Mouse (Mus musculus) layer of hippocampus, postnatal 10 days (tissue): ENCODE results near the gene Gli3. TPM values are rescaled to one million over a fixed set of nuclear protein-coding genes. Genes with fewer than 3 reads are reported as not detected.

ENCODE experiments used
- DNase-seq, 2 experiments: peaks; one replicate each; pipeline ENCODE4 v3.0.0; 2021; ENCODE audit warnings: low spot score in 2 of 2
- total RNA-seq, 2 experiments: library from RNA; stranded (reverse); gene quantifications; 2 replicates each; pipeline ENCODE4 v1.2.3; 2021

Gene Gli3
- total RNA-seq, 2 experiments from 2014 or later = 10.1 to 13.0 TPM

DNA sequence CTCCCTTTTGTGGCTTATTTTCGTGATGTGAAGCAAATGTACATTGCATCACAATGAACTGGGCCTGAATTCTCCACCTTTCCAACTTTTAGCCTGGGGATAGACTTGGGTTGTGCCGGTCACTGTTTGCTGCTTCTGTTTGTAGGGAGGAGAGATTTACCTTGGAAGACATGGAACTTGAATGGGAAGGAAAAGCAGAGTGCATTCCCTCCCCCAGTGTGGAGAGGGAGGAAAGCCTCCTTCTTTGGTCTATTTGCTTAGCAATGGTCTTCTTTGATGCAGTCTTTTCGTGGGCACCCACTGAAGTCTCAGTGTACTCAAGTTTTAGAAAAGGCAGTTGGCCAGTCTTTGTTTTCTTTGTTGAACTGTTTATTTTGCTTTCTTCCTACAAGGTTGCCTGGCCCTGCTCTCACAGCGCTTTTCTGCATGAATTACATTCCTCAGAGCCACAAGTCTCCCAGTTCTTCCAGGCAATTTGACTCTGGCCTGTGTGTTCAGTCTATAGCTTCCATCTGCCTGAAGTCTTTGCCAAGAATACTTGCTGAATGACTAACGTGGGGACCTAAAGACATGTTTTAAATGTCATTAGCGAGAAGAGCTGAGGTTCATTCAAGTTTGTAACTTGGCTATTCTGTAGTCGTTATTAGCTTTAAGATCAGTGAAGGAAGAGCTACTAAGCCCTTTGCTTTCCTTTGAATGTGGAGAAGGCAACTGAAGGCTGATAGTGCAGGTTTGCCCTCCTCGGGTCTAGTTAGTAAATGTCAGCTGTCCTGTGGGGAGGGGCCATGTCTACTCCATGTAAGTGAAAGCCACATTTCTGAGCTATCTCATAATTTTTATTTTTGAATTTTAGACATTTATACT lies 161.7 kb downstream of the Gli3 start:
- no peak for DNase-seq

DNA sequence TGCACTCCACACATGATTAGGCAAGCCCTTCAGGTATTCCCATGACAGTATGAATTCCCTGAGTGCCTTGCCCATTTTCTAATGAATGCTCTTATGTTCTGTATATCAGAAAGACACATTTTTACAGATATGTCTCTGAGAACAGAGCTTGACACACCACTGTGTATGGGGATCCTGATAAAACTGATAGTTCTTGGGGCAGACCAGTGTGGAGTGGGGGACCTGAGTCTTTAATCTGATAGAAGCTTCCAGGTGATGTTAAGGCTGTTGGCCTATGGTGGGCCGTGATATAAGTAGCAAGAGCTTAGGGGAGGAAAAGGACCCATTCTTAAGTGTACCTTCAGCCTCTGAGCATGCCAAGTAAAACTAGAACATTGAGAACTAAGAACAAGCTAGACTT lies 178.5 kb downstream of the Gli3 start:
- no peak for DNase-seq

DNA sequence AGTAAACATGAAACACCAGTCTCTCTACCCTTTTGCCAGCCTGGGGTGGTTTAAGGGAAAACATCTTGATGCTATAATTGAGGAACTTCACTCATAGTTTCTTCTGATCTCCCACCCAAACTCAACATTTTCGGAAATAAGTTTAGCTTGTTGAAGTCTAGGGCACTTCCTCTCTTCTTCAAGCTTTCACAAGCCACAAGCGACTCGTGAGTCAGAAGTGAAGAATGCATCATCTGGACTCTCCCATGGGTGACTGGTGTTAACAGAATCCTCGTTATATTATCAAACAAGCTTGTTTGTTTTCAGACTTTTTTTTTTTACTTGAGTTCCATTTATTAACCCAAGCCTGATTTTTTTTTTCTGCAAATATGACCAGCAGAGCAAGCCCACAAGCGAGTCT lies 197.5 kb downstream of the Gli3 start:
- no peak for DNase-seq

DNA sequence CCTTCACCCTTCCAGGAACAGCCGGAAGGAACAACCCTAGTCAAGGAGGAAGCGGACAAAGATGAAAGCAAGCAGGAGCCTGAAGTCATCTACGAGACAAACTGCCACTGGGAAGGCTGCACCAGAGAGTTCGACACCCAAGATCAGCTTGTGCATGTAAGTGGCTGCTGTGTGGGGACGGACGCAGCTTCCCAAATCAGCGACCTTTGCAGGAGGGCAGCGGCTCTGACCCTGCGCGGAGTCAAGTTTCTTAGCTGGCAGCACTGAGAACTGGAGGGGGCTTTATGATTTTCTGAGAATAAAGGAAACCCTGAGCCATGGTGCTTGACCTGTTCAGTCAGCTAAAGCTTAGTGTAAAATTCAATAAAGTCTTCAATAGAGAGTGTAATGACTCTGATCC lies 199.3 kb downstream of the Gli3 start:
- DNase-seq = no peak

DNA sequence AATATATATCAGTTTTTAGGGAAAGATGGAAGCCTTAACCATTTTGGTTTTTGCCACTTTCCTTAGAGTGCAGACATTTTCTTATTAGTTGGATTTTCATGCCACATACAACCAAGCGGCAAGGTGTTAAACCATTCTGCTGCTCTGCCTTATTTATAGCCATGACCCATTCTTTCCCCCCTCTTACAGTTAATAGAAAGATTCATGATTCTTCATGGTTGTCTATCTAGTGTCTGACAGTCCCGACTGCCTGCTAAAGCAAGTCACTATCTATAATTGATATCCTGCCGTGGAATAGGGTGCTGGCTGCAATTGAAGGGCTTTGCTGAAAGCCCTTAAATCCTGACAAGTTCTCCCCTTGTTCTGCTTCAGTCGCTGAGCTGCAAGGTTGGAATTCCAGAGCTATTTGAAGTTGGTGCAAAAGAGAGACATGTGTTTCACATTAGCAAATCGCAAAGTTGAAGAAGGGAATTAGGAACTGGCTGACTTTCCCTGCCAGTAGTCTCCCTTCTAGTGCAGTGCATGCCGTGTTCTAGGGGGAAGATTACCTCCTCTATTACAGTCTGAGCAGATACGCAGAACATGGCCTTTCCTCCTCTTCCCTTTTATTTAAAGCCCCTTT lies 201.7 kb downstream of the Gli3 start:
- DNase-seq = no peak

DNA sequence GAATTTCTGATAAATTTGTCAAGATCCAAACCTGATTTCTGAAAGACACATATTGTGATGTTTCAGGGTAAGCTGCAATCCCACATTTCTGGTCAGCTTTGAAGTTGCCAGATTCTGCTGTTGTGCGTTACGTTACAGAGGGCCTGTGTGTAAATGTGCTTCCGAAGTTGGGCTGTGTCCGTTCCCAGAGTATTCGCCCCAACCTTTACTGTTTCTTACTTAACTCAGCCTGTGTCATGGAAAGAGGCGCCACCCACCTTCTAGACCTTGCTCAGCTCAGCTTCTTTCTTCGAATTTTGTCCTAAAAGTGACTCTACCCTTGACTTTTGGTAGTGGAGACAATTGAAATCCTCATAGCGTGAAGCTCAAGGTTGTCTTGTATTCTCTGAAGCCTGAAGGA lies 202.5 kb downstream of the Gli3 start:
- DNase-seq = no peak

DNA sequence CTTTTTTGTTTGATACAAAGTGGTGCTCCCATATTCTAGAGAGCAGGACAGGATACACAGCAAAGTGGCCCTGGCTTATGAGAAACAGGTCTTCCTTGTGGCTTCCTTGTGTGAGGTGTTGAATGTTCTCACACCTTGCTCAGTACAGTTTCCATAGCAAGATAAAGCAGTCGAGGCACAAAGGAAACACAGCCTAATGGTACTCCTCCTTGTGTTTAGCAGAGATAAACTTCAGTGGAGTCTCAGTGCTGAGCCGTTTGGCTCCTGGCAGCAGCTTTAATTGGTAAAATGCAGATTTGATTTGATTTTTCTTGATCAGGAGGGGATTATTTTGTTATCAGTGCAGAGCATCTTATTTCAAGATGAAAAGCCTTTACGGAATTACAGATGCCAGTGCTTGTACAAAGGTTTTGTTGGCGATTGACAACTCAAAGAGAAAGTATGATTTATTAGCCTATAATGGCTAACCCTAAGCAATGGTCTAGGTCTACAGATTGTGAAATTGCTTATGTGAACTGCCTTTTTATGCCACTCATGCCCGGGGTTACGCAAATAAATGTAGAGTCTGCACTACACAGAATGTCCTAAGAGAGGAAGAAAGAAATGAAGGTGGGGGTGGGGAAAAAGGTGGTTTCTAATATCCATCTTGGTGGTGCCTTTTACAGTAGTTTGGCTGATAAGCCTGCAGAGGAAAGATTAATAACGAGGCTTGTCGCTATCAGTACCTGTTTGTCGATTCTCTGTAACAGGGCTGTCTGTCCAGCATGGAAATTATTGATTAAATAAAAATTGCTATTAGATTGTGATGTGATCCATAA lies 207.3 kb downstream of the Gli3 start:
- DNase-seq = no peak

DNA sequence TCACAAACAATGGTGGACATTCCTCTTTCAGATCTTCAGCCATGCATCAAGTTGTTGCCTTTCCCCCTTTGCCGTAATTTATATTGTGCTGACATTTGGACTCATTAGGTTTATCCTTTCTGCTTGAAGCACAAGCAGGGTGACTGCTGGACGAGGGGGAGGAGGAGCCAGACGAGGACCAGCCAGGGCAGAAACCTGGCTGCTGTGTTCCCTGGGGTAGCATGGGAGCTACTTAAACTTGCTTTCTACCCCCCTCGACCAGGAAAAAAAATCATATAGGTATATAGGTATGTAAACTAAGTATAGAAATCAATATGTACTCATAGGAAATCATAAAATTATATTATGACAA lies 207.9 kb downstream of the Gli3 start:
- DNase-seq = no peak

DNA sequence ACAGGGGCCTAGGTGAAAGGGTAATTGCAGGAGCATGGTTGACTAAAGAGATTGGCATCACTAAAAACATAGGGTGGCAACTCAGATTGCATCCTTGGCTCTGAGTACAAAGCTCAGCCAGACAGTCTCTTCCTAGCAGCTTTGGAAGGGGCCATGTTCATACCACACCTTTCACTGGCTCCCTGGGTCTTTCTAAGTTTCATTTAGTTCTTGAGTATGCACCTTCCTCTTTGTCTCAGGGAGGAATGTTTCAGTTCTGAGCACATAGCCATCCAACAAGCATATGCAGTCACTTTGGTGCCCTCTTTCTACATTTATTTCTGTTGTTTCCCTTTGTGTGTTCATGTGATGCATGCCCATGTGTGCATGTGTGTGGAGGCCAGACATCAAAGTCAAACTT lies 212.4 kb downstream of the Gli3 start:
- no peak for DNase-seq

DNA sequence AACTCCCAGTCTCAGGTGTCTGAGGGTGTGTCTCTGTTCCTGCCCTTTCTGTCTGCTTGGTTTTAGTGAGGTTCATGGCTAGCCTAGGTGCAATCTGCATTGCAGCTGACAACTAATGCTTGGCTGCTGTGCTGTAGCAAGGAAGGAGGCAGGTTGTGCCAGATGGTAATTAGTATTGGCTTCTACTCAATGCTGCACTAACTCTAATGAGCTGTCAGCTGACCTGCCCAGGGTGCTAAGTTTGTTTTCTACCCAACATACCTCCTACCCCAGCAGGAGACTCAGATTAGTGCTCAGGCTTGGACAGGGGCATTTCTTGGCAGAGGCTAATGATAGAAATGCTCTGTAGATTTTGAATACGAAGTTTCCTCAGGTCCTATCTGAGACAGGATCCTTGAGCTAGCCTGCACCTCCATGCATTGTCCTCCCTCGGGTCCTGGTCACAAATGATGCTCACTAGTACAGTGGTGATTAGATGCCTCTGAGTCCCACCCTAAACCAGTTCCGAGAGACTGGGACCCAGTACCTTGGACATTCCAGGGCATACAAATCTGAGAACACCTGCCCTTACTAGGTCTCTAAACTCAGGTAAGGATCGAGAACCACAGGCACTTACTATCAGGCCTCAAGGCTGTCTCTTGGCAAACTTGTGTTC lies 214.2 kb downstream of the Gli3 start:
- peak; percentile 7 to 14 for DNase-seq

DNA sequence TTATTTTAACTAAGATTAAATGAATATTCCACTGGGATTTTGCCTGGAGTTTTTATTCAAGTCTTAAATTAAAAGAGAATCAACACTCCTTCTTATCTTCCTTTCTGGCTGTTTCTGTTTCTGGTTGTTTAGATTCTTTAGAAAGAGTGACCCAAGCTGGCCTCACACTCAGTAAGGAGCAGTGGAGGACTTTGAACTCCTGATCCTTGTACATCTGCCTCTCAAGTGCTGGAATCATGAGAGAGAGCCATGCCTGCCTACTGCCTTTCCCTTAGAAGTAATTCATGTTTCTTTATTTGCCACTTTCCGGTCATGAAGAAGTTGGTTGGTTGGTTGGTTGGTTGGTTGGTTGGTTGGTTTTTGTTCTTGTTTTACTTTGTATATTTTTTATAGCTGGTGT lies 218.5 kb downstream of the Gli3 start:
- no peak for DNase-seq

DNA sequence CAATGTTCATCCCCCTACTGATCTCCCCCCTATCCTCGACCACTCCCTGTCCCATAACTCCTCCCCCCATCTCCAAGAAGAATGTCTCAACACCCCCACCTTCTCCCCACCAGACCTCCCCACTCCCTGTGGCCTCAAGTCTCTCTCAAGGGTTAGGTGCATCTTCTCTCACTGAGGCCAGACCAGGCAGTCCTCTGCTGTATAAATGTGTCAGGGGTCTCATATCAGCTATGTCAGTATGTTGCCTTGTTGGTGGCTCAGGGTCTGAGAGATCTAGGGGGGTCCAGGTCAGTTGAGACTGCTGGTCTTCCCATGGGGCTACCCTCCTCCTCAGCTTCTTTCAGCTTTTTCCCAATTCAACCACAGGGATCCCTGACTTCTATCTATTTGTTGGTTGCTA lies 220.0 kb downstream of the Gli3 start:
- no peak for DNase-seq

DNA sequence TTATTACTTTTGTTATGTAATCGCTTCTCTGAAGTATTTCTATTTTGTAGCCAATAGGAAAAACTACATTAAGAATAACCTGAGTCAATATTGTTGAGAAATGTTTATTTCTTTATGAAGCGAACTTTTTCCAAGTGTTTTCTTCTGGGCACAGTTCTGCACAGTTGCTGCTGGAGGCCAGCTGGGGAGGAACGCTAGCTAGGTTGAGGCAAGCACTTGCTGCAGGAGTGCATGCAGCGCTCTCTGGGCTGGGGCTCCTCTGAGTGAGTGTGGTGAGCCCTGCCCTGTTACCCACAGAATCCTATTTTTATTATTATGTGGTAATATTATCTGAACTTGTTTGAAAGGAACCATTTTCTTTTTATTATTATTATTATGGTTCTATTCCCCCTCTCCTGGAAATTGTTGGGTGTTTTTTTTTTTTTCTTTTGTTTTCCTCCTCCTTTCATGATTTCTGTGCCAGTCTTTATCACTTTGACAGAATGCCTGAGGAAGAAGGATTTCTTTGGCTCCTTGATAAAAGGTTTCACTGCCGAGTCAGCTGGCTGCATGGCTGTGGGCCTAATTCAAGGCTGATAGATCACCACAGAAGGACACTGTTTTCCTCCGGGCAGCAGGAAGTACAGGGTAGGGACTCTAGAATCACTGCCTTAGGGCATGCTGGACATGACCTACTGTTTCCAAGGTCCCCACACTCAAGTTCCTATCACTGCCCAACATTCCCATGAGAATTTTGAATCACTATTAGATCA lies 225.2 kb downstream of the Gli3 start:
- DNase-seq = no peak

DNA sequence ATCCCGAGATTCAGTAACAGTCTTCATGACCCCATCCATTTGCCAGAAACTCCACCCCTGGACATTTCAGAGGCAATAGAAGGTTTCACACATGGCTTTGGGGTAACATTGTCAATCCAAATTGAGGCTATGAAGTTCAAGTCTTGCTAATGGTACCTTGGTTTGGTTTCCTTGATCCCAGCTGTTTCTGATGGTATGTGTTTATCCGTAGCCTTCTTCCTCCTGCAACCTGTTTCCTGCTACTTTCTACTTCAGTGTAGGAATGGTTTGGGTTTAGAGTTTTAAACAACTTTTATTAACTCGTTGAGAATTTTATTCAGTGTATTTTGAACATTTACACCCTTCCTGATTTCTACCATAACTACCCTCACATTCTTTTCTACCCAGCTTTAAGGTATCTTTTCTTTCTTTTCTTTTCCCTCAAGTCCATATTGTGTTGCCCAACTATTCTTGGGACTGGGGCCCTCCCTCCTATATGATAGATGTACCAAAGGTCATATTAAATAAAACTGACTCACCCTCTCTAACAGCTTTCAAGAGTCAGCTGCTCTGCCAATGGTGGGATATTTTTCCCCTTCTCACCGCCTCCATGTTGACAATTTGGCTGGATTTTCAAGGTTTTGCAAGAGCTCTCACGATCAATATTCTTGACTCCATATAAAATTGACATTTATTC lies 225.9 kb downstream of the Gli3 start:
- DNase-seq = no peak

DNA sequence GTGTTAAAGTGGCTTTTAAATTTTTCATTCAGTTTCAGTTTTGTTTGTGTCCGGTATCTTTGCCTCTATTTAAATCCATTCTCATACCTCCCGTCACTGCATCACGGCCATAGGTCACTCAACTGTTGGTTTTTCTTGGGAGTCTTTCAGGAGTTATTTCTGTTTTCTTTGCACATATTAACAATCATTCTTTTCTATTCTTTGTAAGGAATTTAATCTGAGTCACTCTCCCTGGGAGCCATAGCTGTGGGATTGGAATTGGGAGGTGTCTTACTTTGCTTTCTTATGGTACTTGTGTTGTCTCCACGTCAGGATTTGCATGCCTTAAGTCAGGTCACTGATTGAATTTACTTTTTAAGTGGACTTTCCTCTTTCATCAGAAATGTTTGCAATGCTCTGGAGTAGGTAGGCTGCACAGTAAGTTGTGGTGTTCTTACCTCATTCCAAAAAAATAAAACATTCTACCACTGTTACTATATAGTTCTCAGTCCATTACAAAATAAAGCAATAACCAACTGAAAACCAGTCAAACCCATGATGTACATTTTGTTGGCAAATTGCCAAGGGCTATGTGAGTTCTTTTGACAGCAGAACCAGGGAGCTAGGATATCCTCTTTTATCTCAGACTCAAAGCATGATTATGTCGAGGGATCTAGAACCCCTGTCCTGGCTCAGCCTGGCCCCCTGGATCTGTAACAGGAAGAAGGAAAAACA lies 228.9 kb downstream of the Gli3 start:
- no peak for DNase-seq

DNA sequence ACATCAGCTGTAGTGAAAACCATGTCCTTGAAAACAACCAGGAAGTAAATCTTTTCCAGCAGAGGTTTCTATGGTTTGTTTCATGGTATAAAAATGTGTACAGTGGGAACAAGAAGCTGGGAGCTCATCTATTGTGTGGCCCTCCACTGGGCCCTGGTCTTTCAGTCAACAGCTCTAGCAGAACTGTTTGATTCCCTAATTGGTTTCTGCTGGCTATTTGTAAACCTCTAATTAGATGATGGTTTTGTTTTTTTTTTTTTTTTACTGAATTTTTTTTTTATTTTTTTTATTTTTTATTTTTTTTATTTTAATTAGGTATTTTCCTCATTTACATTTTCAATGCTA lies 229.4 kb downstream of the Gli3 start:
- DNase-seq = no peak

DNA sequence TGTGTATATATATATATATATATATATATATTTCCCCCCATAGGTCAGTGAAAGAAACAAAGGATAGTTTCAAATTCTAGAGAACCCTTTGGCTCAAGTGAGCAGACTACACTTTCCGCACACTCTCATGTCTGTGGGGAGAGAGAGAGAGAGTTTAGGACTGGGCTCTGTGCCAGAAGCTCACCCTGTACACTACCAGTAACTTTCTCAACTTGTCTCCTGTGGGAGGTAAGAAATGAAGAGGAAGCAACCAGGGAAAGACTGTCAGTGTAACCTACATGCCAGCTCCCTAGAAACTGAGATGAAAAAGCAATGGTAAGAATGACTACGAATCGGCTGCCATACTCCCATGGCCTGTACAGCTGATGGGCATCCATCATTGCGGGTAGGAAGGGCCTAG lies 235.2 kb downstream of the Gli3 start:
- no peak for DNase-seq

DNA sequence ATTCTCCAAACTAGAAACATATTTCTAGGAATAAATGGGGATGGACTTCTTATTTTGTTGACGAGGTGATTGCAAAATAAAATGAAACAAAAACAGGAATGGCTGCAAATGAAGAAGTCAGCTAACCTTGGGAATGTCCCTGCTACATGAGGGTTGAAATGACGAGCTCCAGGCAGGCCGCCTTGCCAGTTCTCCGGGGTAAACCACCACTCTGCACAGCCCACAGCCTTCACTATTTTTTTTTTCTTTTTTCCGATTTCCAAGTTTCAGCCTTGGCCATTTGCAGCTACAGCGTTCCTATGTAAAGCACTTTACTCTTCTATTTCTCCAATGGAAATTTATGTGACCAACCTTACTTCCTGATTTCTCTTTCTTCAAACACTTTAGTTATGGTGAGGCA lies 236.1 kb downstream of the Gli3 start:
- DNase-seq = no peak

DNA sequence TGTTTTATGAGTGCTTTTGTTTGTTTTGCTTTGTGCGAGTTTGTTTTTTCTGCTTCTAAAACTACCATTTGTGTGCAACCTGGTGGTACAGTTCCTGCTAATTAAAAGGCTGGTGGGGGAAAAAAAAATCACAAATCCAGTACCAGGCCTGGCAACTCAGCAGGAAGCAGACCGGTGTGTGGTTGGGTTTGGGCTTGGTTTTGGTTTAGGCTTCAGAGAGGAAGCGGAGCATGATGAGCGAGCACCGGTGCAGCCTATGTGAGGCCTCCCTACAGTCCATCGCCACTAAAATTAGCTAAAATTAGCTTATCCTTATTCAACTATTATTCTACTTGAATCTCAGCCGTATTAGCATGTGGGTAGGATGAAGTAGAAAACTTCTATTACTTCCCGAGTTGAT lies 241.6 kb downstream of the Gli3 start:
- no peak for DNase-seq

DNA sequence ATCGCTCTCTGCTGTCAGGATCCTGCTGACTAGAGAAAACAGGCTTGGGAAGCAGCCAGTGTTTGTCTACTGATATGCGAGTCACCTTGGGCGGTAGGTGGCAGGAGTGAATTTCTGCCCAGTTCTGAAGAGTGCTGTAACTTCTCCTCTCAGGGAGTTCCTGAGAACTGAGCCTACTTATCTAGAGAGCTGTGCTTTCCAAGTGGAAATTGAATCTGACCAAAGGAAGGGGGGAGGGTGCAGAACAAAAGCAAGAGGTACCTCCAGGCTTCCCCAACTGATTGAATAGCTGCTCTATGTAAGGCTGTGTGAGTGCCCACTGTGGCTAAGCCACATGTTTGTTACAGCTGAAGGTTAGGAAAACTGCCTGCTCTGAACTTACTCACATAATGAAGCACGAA lies 244.4 kb downstream of the Gli3 start:
- DNase-seq = no peak
